Mouse (Mus musculus): Measurements from ENCODE around the gene Eif2b2. TPM values are rescaled to one million over a fixed set of nuclear protein-coding genes. Genes with fewer than 3 reads are reported as not detected.
A peak's percentile ranks its signal among the peaks of the same experiment; 100 is the strongest.

The Eif2b2 gene
- polyA plus RNA-seq, 1 experiment from 2014 or later: 97.3 TPM

DNA sequence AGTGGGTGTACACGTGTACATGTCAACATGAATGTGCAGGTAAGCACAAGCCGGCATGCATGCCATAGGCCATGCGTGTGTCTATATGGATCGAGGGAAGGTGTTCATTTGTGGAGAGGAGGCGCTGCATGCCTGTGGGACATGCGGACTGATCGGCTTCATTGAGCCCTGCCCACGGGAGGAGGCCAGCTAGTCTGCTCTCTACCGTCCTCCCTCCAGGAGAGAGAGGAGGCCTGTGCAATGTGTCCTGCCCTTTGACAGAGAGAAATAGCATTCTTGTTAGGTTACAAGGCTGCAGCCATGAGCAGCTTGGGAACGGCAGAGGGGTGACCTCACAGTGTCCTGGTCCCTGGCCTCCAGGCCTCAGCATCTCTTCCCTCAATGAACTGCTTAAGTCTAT, 23.1 kb upstream of the Eif2b2 start:
- Histone ChIP-seq H3K4me1 (replicated peaks) (peaks cover 22% of the 10 kb centered on the region), H3K36me3 (no peaks in the 10 kb centered on the region), H3K9me3 (no peaks in the 10 kb centered on the region), H3K4me3 (replicated peaks) (no peak overlapping the region), H3K27ac (no peak overlapping the region), H3K9ac (replicated peaks) (no peak overlapping the region), H3K27me3 (no peaks in the 10 kb centered on the region), H3K4me2 (replicated peaks) (no peak overlapping the region)
- WGBS: 93% methylated on average over 10 of the region's 10 CpGs
- no peak for ATAC-seq

DNA sequence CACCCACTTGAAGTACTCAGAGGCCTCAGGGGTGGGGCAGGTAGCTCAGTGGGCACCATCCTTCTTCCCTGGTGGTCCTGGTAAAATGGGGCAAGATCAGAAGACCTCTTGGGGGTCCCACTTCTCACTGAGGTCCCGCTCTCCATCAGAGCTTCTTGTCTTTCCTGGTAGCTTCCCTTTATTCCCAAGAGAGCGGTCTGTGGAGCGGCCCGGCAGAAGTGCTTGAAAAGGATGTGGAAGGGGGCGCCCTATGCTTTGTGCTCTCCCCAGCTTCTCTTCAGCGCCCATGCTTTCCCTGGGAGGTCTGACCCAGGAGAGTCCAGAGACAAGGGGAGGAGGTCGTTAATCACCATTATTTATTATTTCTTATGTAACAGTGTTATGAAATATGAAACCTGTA, 21.9 kb upstream of the Eif2b2 start:
- no peak overlapping the region for H3K4me3 ChIP-seq (replicated peaks)
- H3K9me3 ChIP-seq: no peaks in the 10 kb centered on the region
- no peak for ATAC-seq
- 90% methylated on average over 7 of the region's 7 CpGs for WGBS
- H3K4me1 ChIP-seq (replicated peaks): peaks cover 28% of the 10 kb centered on the region
- no peak overlapping the region for H3K4me2 ChIP-seq (replicated peaks)
- H3K36me3 ChIP-seq: no peaks in the 10 kb centered on the region
- H3K27me3 ChIP-seq: no peaks in the 10 kb centered on the region
- H3K9ac ChIP-seq (replicated peaks): no peak overlapping the region
- H3K27ac ChIP-seq: no peak overlapping the region

DNA sequence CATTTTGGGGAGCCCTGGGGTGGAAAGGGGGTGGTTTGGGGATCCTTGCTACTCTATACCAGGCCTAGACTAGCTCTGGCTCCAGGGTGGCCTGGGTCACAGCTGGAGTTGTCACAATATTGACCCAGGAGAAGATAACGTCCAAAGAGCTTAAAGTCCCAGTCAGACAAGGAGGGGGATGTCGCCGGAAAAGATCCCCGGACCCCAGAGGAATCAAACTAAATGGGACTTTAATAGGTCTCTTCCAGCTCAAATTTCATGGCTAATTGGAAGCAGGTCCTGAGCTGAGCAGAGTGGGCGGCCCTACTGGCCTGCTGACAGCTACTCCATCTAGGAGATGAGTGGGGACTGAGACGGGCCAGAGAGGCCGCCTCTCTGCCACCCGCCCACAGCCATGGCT, 21.3 kb upstream of the Eif2b2 start:
- WGBS: 65% methylated on average over 8 of the region's 8 CpGs
- no peaks in the 10 kb centered on the region for H3K36me3 ChIP-seq
- no peak overlapping the region for H3K27ac ChIP-seq

DNA sequence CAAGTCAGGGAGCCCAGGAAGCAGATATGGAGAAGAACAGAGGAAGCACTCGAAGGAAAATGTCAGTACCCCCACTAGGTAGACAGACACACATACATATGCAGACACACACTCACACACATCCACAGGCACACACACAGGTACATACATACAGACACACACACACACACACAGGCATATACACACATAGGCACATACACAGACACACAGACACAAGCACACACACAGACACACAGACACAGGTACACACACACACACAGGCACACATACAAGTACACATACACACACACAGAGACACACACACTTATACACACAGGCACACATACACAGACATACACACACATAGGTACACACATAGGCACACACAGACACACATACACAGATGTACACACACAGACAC, 19.3 kb upstream of the Eif2b2 start:
- H3K27me3 ChIP-seq: no peaks in the 10 kb centered on the region
- no peak overlapping the region for H3K4me3 ChIP-seq (replicated peaks)
- H3K9ac ChIP-seq (replicated peaks): no peak overlapping the region
- no peaks in the 10 kb centered on the region for H3K9me3 ChIP-seq
- ATAC-seq: no peak
- no peak overlapping the region for H3K4me2 ChIP-seq (replicated peaks)
- 95% methylated on average over 1 of the region's 1 CpGs for WGBS
- H3K36me3 ChIP-seq: no peaks in the 10 kb centered on the region
- H3K4me1 ChIP-seq (replicated peaks): peaks cover 19% of the 10 kb centered on the region
- no peak overlapping the region for H3K27ac ChIP-seq

More for the DNA sequence above, 21.3 kb upstream of the Eif2b2 start:
- H3K9me3 ChIP-seq: no peaks in the 10 kb centered on the region
- H3K4me1 ChIP-seq (replicated peaks): peaks cover 23% of the 10 kb centered on the region
- no peaks in the 10 kb centered on the region for H3K27me3 ChIP-seq
- H3K9ac ChIP-seq (replicated peaks): no peak overlapping the region
- no peak overlapping the region for H3K4me3 ChIP-seq (replicated peaks)
- H3K4me2 ChIP-seq (replicated peaks): no peak overlapping the region
- no peak for ATAC-seq

DNA sequence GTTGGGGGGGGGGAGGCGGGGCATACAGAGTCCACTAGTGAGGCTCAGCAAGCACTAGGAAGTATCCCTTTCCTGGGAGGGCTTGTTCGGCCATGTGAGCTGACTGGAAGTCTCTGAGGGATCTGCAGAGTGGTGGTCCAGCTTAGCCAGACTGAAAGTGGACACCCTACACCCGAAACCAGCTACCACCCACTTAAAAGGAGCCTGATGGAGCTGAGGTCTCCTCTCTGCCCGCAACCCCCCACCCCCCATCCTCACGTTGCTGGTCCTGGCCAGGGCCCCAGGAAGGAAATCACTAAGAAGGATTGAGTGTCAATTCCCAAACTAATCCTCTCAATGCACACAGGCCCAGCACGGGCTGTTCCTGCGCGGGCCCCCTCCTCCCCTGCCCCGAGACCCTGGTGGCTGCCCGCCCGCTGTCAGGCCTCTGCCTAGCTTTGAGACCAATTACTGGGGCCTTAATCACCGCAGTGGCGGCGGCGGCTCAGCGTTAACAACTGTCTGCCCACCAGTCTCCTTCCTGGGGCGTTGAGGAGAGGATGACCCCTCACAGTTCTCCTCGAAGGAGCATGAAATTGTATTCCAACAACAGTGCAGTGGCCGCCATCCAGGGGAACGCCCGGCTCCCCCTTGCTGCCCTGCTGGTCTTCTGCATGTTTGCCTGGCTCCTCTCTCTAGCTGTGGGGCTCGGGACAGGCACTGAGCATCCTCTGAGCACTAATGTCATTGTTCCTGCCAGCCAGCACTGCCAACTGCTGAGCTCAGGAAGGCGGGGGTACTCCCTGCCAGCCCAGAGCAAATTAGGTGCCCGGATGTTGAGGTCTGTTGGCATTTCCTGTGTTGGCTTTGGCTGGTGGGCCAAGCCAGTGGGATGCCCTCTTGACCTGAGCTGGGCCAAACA, 18.1 kb upstream of the Eif2b2 start:
- no peaks in the 10 kb centered on the region for H3K27me3 ChIP-seq
- H3K9ac ChIP-seq (replicated peaks): peak overlapping the region; percentile 52; the same call in 1 of the 2 replicates
- H3K4me1 ChIP-seq (replicated peaks): peaks cover 19% of the 10 kb centered on the region
- no peaks in the 10 kb centered on the region for H3K36me3 ChIP-seq
- H3K9me3 ChIP-seq: no peaks in the 10 kb centered on the region
- peak overlapping the region; percentile 31 for H3K4me2 ChIP-seq (replicated peaks)
- peak; percentile 81 for ATAC-seq
- H3K27ac ChIP-seq: peak overlapping the region; percentile 71
- WGBS: 12% methylated on average over 24 of the region's 24 CpGs
- no peak overlapping the region for H3K4me3 ChIP-seq (replicated peaks)

DNA sequence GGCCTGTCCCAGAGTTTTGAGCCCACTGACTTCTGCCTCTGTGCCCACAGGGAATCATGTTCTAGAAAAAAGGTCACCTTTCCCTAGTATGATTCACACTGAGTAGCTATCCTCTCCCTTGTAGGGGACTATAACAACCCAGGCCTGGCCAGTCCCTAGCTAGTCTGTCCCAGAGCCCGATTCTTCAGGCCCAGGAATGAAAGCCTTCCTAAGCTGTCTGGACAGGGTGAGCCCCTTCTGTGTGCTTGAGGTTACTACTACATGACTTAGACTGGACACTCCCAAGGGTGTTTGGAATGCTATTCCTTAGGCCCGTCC, 17.5 kb upstream of the Eif2b2 start:
- Histone ChIP-seq H3K36me3 (no peaks in the 10 kb centered on the region), H3K4me2 (replicated peaks) (no peak overlapping the region), H3K9ac (replicated peaks) (no peak overlapping the region), H3K9me3 (no peaks in the 10 kb centered on the region), H3K27me3 (no peaks in the 10 kb centered on the region), H3K4me3 (replicated peaks) (no peak overlapping the region), H3K27ac (peak overlapping the region; percentile 71; the same call in 1 of the 2 replicates), H3K4me1 (replicated peaks) (peaks cover 19% of the 10 kb centered on the region)
- no peak for ATAC-seq
- 76% methylated on average over 2 of the region's 2 CpGs for WGBS

DNA sequence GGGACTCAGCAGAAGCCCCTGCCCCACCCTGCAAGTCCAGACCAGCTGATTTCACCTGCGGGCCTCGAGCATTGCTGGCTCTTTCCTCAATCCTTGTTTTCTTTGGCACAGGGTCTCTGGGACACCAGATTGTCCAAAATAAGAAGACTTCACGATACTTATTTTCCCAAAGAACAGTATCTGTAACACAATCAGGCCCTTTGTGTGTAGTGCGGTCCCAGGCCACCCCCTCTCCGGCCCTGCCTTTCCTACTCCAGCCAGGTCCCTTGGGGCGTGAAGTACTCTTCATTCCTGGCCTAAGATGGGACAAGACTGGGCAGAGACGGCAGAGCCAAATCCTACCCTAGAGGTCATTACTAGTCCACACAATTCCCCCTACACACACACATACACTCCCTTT, 17.1 kb upstream of the Eif2b2 start:
- peaks cover 19% of the 10 kb centered on the region for H3K4me1 ChIP-seq (replicated peaks)
- no peak for ATAC-seq
- 86% methylated on average over 7 of the region's 7 CpGs for WGBS
- H3K4me2 ChIP-seq (replicated peaks): no peak overlapping the region
- no peak overlapping the region for H3K4me3 ChIP-seq (replicated peaks)
- H3K27me3 ChIP-seq: no peaks in the 10 kb centered on the region
- no peak overlapping the region for H3K9ac ChIP-seq (replicated peaks)
- H3K27ac ChIP-seq: no peak overlapping the region
- no peaks in the 10 kb centered on the region for H3K36me3 ChIP-seq
- no peaks in the 10 kb centered on the region for H3K9me3 ChIP-seq

DNA sequence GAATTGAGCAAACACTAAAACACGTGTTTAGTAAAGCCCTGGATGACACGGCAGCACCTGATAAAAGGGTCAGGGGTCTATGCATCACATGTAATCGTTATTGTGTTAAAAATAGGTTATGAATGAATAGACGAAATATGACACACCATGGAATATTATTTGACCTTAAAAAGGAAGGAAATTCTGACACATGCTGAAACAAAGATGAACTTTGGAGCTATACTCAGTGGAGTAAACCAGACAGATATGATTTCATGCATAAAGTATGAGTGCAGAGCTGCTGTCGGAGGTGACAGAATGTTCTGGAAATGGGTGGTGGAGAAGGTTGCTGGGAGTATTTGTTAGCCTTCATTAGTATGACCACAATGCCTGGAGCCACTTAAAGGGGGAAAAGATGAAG, 15.6 kb upstream of the Eif2b2 start:
- Histone ChIP-seq H3K4me2 (replicated peaks) (no peak overlapping the region), H3K4me3 (replicated peaks) (no peak overlapping the region), H3K9ac (replicated peaks) (no peak overlapping the region), H3K36me3 (no peaks in the 10 kb centered on the region), H3K27me3 (no peaks in the 10 kb centered on the region), H3K4me1 (replicated peaks) (peaks cover 19% of the 10 kb centered on the region), H3K27ac (no peak overlapping the region), H3K9me3 (no peaks in the 10 kb centered on the region)
- WGBS: 84% methylated on average over 5 of the region's 5 CpGs
- ATAC-seq: no peak

DNA sequence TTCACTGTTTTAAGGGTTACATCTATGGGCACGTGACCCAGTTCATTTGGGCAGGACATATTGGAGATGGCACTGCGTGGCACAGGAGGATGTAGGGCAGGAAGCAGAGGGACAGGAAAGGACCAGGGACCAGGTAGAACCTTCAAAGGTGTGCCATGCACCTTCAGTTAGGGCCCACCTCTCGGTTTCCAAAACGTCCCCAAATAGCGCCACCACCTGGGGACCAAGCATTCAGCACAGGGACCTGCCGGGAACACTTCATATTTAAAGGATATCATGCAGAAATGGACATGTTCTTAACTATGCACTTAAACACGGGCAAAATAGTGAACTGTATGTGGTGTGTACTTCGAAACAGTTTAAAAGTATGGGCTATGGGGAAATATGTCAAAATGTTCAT, 15.2 kb upstream of the Eif2b2 start:
- Histone ChIP-seq H3K27me3 (no peaks in the 10 kb centered on the region), H3K9ac (replicated peaks) (no peak overlapping the region), H3K27ac (no peak overlapping the region), H3K36me3 (no peaks in the 10 kb centered on the region), H3K4me3 (replicated peaks) (no peak overlapping the region), H3K4me2 (replicated peaks) (no peak overlapping the region), H3K9me3 (no peaks in the 10 kb centered on the region), H3K4me1 (replicated peaks) (peaks cover 19% of the 10 kb centered on the region)
- 46% methylated on average over 8 of the region's 8 CpGs for WGBS
- ATAC-seq: no peak

DNA sequence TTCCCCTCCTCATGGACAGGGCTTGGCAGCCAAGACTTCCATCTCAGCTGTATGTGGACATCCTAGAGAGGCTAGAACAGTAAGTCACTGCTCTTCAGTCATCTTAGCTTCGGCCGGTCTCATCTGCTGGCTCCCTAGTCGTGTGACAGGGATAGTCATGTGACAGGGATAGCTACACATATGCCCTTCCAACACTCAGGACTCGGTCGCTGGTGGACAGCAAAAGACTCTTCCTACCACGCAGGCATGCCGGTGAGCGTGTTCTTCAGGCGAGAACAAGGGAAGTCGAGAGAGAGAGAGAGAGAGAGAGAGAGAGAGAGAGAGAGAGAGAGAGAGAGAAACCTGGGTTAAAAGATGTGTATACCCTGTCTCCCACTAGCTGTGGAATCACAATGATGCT, 13.9 kb upstream of the Eif2b2 start:
- Histone ChIP-seq H3K9ac (replicated peaks) (no peak overlapping the region), H3K36me3 (no peaks in the 10 kb centered on the region), H3K4me3 (replicated peaks) (no peak overlapping the region), H3K9me3 (no peaks in the 10 kb centered on the region), H3K27ac (no peak overlapping the region), H3K4me2 (replicated peaks) (no peak overlapping the region), H3K27me3 (no peaks in the 10 kb centered on the region), H3K4me1 (replicated peaks) (peaks cover 16% of the 10 kb centered on the region)
- no peak for ATAC-seq
- 90% methylated on average over 10 of the region's 10 CpGs for WGBS

DNA sequence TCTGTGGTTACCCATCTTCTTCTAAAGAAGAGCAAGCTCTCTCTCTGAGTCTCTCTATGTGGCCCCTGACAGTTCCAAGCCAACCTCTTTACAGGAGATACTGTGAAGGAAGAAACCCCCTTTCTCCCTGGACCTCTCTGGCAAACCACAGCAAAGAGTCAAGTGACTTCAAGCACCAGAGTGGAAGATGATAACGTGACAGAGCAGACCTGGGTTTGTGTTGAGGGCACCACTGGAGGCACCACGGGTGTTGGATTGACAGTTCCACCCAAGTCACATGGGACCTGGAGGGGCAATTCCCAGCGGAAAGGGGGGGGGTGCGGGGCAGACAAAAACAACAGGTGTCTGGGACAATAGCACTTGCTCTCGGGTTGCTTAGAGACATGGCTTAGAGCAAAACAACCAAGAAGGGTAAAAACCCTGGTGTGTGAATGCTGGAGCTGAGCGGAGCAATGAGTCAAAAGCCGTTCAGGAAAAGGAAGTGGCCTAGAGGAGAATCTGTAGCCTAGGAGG, 10.5 kb upstream of the Eif2b2 start:
- Histone ChIP-seq H3K36me3 (no peaks in the 10 kb centered on the region), H3K27me3 (no peaks in the 10 kb centered on the region), H3K9ac (replicated peaks) (no peak overlapping the region), H3K4me2 (replicated peaks) (no peak overlapping the region), H3K4me3 (replicated peaks) (no peak overlapping the region), H3K4me1 (replicated peaks) (no peaks in the 10 kb centered on the region), H3K27ac (no peak overlapping the region), H3K9me3 (no peaks in the 10 kb centered on the region)
- WGBS: 37% methylated on average over 7 of the region's 7 CpGs
- ATAC-seq: no peak

DNA sequence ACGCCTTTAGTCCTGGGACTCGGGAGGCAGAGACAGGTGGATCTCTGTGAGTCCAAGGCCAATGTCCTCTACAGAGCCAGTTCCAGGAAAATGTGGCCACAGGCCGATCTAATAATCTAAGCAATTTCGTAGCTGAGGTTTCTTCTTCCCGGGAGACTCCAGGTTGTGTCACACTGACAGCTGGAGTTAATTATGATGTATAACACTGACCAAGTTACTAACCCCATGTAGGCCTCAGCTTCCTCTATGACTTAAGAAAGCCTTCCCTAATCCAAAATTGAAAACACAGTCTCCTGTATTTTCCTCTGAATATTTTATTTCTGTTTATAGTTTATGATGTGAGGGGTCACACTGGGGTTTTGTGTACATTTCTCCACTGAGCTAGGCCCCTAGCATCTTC, 4.2 kb upstream of the Eif2b2 start:
- 85% methylated on average over 5 of the region's 5 CpGs for WGBS
- H3K36me3 ChIP-seq: no peaks in the 10 kb centered on the region
- H3K4me2 ChIP-seq (replicated peaks): no peak overlapping the region
- no peaks in the 10 kb centered on the region for H3K9me3 ChIP-seq
- H3K4me1 ChIP-seq (replicated peaks): peaks cover 9% of the 10 kb centered on the region
- no peak for ATAC-seq
- H3K27me3 ChIP-seq: no peaks in the 10 kb centered on the region
- H3K4me3 ChIP-seq (replicated peaks): no peak overlapping the region
- no peak overlapping the region for H3K27ac ChIP-seq
- H3K9ac ChIP-seq (replicated peaks): no peak overlapping the region

All from midbrain, embryonic 13.5 days (tissue).